Mouse (Mus musculus) thymus, postnatal 36 days (tissue): ENCODE measurements around the gene Rasl10b.

Source experiments
- DNase-seq, 2 experiments: peaks; one replicate each; pipeline ENCODE4 v3.0.0; 2022; ENCODE audit warnings: mixed read lengths in 2 of 2

Rasl10b gene

GRCm38 (mm10) chr11:83409087-83409754, at the start of gene Rasl10b:
TSS of gene Rasl10b (plus strand) at chr11:83409137.
- no peak for DNase-seq

- DNase-seq = no peak
Measured at GRCm38 (mm10) chr11:83364656-83365055, 44.3 kb upstream of the Rasl10b start.

- no peak for DNase-seq
Measured at GRCm38 (mm10) chr11:83371267-83371666, 37.7 kb upstream of the Rasl10b start.

GRCm38 (mm10) chr11:83379745-83380341, 29.1 kb upstream of the Rasl10b start:
- no peak for DNase-seq

GRCm38 (mm10) chr11:83382876-83383531, 25.9 kb upstream of the Rasl10b start:
- DNase-seq = no peak

- DNase-seq = no peak
Measured at GRCm38 (mm10) chr11:83383532-83383887, 25.4 kb upstream of the Rasl10b start.

- no peak for DNase-seq
Measured at GRCm38 (mm10) chr11:83393062-83393461, 15.9 kb upstream of the Rasl10b start.

GRCm38 (mm10) chr11:83394802-83395439, 14.0 kb upstream of the Rasl10b start:
- no peak for DNase-seq

GRCm38 (mm10) chr11:83397626-83398025, 11.3 kb upstream of the Rasl10b start:
- DNase-seq = no peak

- no peak for DNase-seq
Measured at GRCm38 (mm10) chr11:83398724-83399123, 10.2 kb upstream of the Rasl10b start.

GRCm38 (mm10) chr11:83403787-83404186, 5.2 kb upstream of the Rasl10b start:
- no peak for DNase-seq

- DNase-seq = no peak
Measured at GRCm38 (mm10) chr11:83406391-83406790, 2.5 kb upstream of the Rasl10b start.

- no peak for DNase-seq
Measured at GRCm38 (mm10) chr11:83408242-83408641, 695 bp upstream of the Rasl10b start.

- DNase-seq = peak in 1 of 2 experiments; percentile 12
Measured at GRCm38 (mm10) chr11:83409792-83410291, 905 bp downstream of the Rasl10b start.

- no peak for DNase-seq
Measured at GRCm38 (mm10) chr11:83410510-83410909, 1.6 kb downstream of the Rasl10b start.

GRCm38 (mm10) chr11:83417080-83417479, 8.1 kb downstream of the Rasl10b start:
- DNase-seq = peak; percentile 60 to 62

GRCm38 (mm10) chr11:83417708-83418107, 8.8 kb downstream of the Rasl10b start:
- DNase-seq = no peak

GRCm38 (mm10) chr11:83418566-83418965, 9.6 kb downstream of the Rasl10b start:
- DNase-seq = peak in 1 of 2 experiments; percentile 23

- no peak for DNase-seq
Measured at GRCm38 (mm10) chr11:83420338-83420737, 11.4 kb downstream of the Rasl10b start.

- DNase-seq = peak; percentile 49 to 62
Measured at GRCm38 (mm10) chr11:83421305-83421704, 12.4 kb downstream of the Rasl10b start.

- DNase-seq = peak; percentile 48 to 57
Measured at GRCm38 (mm10) chr11:83424681-83425080, 15.7 kb downstream of the Rasl10b start.

- DNase-seq = peak in 1 of 2 experiments; percentile 30
Measured at GRCm38 (mm10) chr11:83426964-83427363, 18.0 kb downstream of the Rasl10b start.

- no peak for DNase-seq
Measured at GRCm38 (mm10) chr11:83429355-83429754, 20.4 kb downstream of the Rasl10b start, which contains the start of gene Gas2l2. TSS of gene Gas2l2 (minus strand) at chr11:83429455.
